Mouse (Mus musculus): ENCODE results near the gene Rnf187.
A peak's percentile ranks its signal among the peaks of the same experiment; 100 is the strongest.

The Rnf187 gene

GRCm38 (mm10) chr11:58903511-58904409, 35.0 kb downstream of the Rnf187 start, which contains the start of gene Zfp39:
Gene Zfp39 (minus strand): TSS chr11:58904225.
- DNase-seq (ENCODE audit: low read depth, low spot score), result peak; percentile 90

- no peak for DNase-seq (ENCODE audit: low read depth, low spot score)
These were observed 37.6 kb downstream of the Rnf187 start for GRCm38 (mm10) chr11:58901080-58901479.

GRCm38 (mm10) chr11:58897485-58897884, 41.2 kb downstream of the Rnf187 start:
- DNase-seq (ENCODE audit: low read depth, low spot score), result no peak

- DNase-seq (ENCODE audit: low read depth, low spot score), result no peak
These were observed 44.3 kb downstream of the Rnf187 start for GRCm38 (mm10) chr11:58894456-58894855.

GRCm38 (mm10) chr11:58890511-58890910, 48.2 kb downstream of the Rnf187 start:
- no peak for DNase-seq (ENCODE audit: low read depth, low spot score)

- DNase-seq (ENCODE audit: low read depth, low spot score), result no peak
These were observed 55.0 kb downstream of the Rnf187 start for GRCm38 (mm10) chr11:58883756-58884155.

Data from embryo, embryonic 11.5 days (tissue).